ENCODE assay signal across 12 mouse cellular contexts in the genomic region with DNA sequence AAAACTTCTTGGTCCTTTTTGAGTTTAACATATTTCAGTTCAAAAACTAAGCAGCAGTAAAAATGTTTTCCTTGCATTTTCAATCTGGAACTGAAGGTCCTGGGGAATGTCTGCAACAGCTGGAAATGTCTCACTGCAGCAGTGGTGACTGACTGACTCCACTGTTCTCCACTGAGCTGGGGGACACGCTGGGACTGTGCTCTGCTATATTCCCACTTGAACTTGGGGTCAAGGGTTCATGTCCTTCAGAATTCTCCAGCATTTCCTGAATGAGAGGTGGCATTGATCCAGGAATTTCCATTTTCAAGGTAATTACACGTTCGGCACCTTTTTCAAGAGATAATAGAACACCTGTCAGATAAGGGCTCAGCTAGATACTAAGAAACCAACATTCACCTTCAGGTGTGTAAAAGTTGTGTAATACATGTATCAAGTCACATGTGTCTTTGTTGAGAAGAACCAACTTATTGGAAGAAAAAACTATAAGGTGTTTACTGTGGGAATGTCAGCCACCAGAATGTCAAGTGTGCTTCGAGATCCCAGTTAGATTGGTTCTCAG.
"Had no signal": no experiment of that assay in that cellular context is flagged by ENCODE, and none has a peak within 500 bp of the region (broad histone marks: within the 10 kb centered on the region; RNA-seq: fewer than 3 reads in every experiment).

No protein-coding gene starts in this region.

- H3K27me3 ChIP-seq: kidney, embryonic 15.5 days; liver, embryonic 12.5 days; midbrain, embryonic 12.5 days; neural tube, embryonic 13.5 days had no signal

- H3K4me1 ChIP-seq: kidney, embryonic 15.5 days; liver, embryonic 12.5 days; midbrain, embryonic 12.5 days; neural tube, embryonic 13.5 days had no signal

- H3K9ac ChIP-seq: kidney, embryonic 15.5 days; liver, embryonic 12.5 days; midbrain, embryonic 12.5 days; neural tube, embryonic 13.5 days had no signal

- H3K27ac ChIP-seq: kidney, embryonic 15.5 days; liver, embryonic 12.5 days; midbrain, embryonic 12.5 days; neural tube, embryonic 13.5 days had no signal

- DNase-seq: kidney, postnatal 14 days; left cerebral cortex, postnatal 4 days; retina, postnatal 1 day; right cerebral cortex, postnatal 4 days; spleen, adult 18-20 months; thymus, adult 18-20 months; thymus, postnatal 14 days had no signal

- ATAC-seq: midbrain, embryonic 16.5 days had no signal

- H3K4me2 ChIP-seq: kidney, embryonic 15.5 days; liver, embryonic 12.5 days; midbrain, embryonic 12.5 days; neural tube, embryonic 13.5 days had no signal

- H3K9me3 ChIP-seq: kidney, embryonic 15.5 days; liver, embryonic 12.5 days; midbrain, embryonic 12.5 days; neural tube, embryonic 13.5 days had no signal

- H3K4me3 ChIP-seq: kidney, embryonic 15.5 days; liver, embryonic 12.5 days; midbrain, embryonic 12.5 days; neural tube, embryonic 13.5 days had no signal
